Mouse (Mus musculus) limb, embryonic 14.5 days (tissue): ENCODE data around the gene Zscan2. TPM values are rescaled to one million over a fixed set of nuclear protein-coding genes. Genes with fewer than 3 reads are reported as not detected.

Experiments
- ATAC-seq: fragments of 200-750 bp; cut with Nextera tagmentation; 2 replicates; pipeline ENCODE4 v1.8.0; 2017; ENCODE audit warnings: low read depth, moderate number of reproducible peaks, moderate TSS enrichment; ENCODE audit not compliant: low FRiP score
- DNase-seq: peaks from one replicate; pipeline ENCODE4 v3.0.0-alpha.2; 2015; ENCODE audit warnings: low spot score
- H3K27ac ChIP-seq: fragments of 300-500 bp; sonication (generic); replicated peaks from 2 replicates; pipeline ENCODE4 v1.5.1; 2014; ENCODE audit warnings: low read depth, mild to moderate bottlenecking, low read length, moderate library complexity, mixed read lengths
- H3K27me3 ChIP-seq: fragments of 300-500 bp; sonication (generic); 2 replicates; pipeline ENCODE4 v1.6.1; 2014; ENCODE audit warnings: low read length, mixed read lengths; ENCODE audit not compliant: control insufficient read depth, insufficient read depth
- H3K36me3 ChIP-seq: fragments of 300-500 bp; sonication (generic); 2 replicates; pipeline ENCODE4 v1.6.1; 2014; ENCODE audit warnings: mild to moderate bottlenecking, low read length, moderate library complexity, mixed read lengths; ENCODE audit not compliant: control insufficient read depth, insufficient read depth
- H3K4me1 ChIP-seq: fragments of 300-500 bp; sonication (generic); 2 replicates; pipeline ENCODE4 v1.6.1; 2014; ENCODE audit warnings: antibody characterized with exemption, low read length, mixed read lengths; ENCODE audit not compliant: control insufficient read depth, insufficient read depth
- H3K4me2 ChIP-seq: fragments of 300-500 bp; sonication (generic); replicated peaks from 2 replicates; pipeline ENCODE4 v1.6.1; 2014; ENCODE audit warnings: low read depth, mild to moderate bottlenecking, low read length, moderate library complexity; ENCODE audit not compliant: severe bottlenecking
- H3K4me3 ChIP-seq: fragments of 300-500 bp; sonication (generic); replicated peaks from 2 replicates; pipeline ENCODE4 v1.5.1; 2014; ENCODE audit warnings: low read length
- H3K9ac ChIP-seq: fragments of 300-500 bp; sonication (generic); 2 replicates; pipeline ENCODE4 v1.6.1; 2014; ENCODE audit warnings: mild to moderate bottlenecking, low read depth, low read length, moderate library complexity; ENCODE audit not compliant: severe bottlenecking
- H3K9me3 ChIP-seq: fragments of 300-500 bp; sonication (generic); 2 replicates; pipeline ENCODE4 v1.6.1; 2016; ENCODE audit warnings: low read length; ENCODE audit not compliant: control insufficient read depth
- POLR2A ChIP-seq: fragments of 200-500 bp; IDR thresholded peaks from 2 replicates; pipeline ENCODE4 v1.8.0; 2012; ENCODE audit warnings: inconsistent platforms, mild to moderate bottlenecking, moderate library complexity, borderline replicate concordance; ENCODE audit not compliant: insufficient read depth, insufficient read length; ENCODE audit errors: extremely low read depth
- WGBS: fragments of 180-500 bp; shearing (Covaris S2); extraction: QIAGEN DNeasy Blood & Tissue Kit; methylation state at CpG from one replicate; pipeline ENCODE4 v1.1.7; 2014; 5-methylcytosine and 5-hydroxymethylcytosine counted together
- polyA plus RNA-seq, 2 experiments: library from polyadenylated mRNA; depleted of rRNA in 1 of 2; stranded (reverse) in 1 of 2; unstranded in 1 of 2; fragments of >200 nt; fragmentation: Nextera tagmentation in 1 of 2; extraction: Ambion mirVana in 1 of 2; gene quantifications; 2 replicates each; pipeline versions ENCODE4 v1.2.1 to v1.2.3; 2012 to 2014

Gene Zscan2
- polyA plus RNA-seq, 2 experiments: 2.7 to 19.8 TPM

DNA sequence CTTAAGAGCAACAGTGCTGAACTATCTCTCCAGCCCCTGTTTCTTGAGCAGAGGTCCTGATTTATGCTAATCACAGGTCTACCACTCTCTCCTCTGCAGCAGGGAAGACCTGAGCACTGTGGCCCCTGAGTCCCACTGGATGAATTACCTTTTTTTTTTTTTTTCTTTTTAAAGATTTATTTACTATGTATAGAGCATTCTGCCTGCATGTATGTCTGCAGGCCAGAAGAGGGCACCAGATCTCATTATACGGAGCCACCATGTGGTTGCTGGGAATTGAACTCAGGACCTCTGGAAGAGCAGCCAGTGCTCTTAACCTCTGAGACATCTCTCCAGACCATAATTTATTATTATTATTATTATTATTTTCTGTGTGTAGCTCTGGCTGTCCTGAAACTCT, 24.9 kb downstream of the Zscan2 start:
- Histone ChIP-seq H3K9ac (no peak overlapping the region), H3K4me3 (no peak overlapping the region), H3K4me2 (no peak overlapping the region), H3K9me3 (no peaks in the 10 kb centered on the region), H3K36me3 (peaks cover 6% of the 10 kb centered on the region; the same call in 1 of the 2 replicates), H3K27me3 (no peaks in the 10 kb centered on the region), H3K27ac (no peak overlapping the region), H3K4me1 (peaks cover 16% of the 10 kb centered on the region)
- 19% methylated on average over 1 of the region's 1 CpGs for WGBS
- TF ChIP-seq POLR2A: no peak
- ATAC-seq (no peak), DNase-seq (no peak)

DNA sequence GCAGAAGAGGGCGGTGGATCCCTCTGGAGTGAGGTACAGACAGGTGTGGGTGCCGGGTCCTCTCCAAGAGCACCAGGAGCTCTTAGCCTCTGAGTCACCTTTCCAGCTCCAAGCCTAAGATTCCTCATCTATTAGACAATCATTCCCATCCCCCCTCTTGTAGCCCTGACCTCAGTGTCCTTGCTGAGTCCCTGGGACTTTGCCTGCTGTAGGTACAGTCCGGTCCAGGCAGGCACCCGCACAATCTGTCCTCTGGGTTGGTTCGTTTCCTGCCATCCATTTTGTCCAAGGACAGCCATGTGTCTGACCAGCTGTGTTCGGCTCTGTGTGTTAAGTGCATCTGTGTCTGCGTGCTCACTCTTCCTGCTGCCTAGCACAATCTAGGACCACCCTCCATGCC, 27.9 kb downstream of the Zscan2 start:
- Histone ChIP-seq H3K4me1 (peaks cover 12% of the 10 kb centered on the region), H3K27me3 (no peaks in the 10 kb centered on the region), H3K4me3 (no peak overlapping the region), H3K9ac (no peak overlapping the region), H3K27ac (peak overlapping the region; percentile 87), H3K4me2 (no peak overlapping the region), H3K9me3 (no peaks in the 10 kb centered on the region), H3K36me3 (peaks cover 34% of the 10 kb centered on the region)
- ATAC-seq: no peak
- DNase-seq: no peak
- WGBS: 72% methylated on average over 7 of the region's 7 CpGs
- TF ChIP-seq POLR2A: no peak

DNA sequence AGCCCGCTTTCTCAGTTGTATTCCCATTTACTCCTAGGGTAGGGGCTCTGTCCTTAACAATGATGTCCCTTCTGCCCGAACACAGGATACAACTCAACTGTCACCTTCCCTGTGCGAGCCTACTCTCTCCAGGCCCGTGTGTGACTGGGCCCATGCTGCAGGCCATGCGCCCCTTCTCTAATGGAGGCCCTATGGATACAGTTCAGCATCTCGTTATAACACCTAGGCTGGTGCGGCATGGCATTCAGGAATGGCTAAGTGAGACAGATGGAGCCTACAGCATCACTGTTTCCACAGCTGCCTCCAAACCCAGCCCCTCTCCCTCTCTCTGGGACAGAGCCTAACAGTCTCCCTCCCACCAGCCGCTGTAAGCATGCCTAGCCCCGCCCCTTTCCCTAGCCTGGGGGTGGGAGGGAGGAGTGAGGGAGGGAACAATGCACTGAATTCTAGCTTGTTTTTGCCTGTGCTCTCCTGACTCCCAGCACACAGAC, 28.3 kb downstream of the Zscan2 start:
- no peak overlapping the region for H3K4me2 ChIP-seq
- 36% methylated on average over 9 of the region's 9 CpGs for WGBS
- peaks cover 38% of the 10 kb centered on the region for H3K36me3 ChIP-seq
- H3K9me3 ChIP-seq: no peaks in the 10 kb centered on the region
- DNase-seq (peak; percentile 90), ATAC-seq (peak; percentile 91)
- no peak for TF ChIP-seq POLR2A
- H3K4me3 ChIP-seq: no peak overlapping the region
- H3K27ac ChIP-seq: peak overlapping the region; percentile 87
- 0 out of 2 replicates have a peak overlapping the region, but pooled peaks have one; percentile 29 for H3K9ac ChIP-seq
- H3K27me3 ChIP-seq: no peaks in the 10 kb centered on the region
- H3K4me1 ChIP-seq: peaks cover 12% of the 10 kb centered on the region

DNA sequence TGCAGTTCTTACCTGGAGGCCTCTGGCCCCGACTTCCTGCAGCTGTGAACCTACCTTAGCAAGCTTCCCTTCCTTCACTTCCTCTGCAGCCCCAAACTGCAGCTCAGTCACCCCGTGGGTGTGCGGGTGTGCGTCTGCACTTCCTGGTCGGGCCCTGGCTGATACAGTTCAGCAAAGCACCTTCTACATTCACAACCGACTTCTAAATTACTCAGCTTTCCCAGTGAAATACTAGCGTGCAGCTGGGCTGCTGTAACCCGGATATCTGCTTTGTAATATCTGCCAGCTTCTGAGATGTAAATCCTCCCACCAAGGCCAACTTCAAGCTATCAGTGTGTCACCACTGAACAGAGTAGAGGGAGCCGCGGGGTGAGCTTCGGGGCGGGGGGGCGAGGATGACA, 29.1 kb downstream of the Zscan2 start:
- H3K36me3 ChIP-seq: peaks cover 42% of the 10 kb centered on the region
- no peak for ATAC-seq
- H3K4me3 ChIP-seq: no peak overlapping the region
- H3K9me3 ChIP-seq: no peaks in the 10 kb centered on the region
- peak overlapping the region; percentile 29; the same call in 1 of the 2 replicates for H3K9ac ChIP-seq
- 77% methylated on average over 13 of the region's 13 CpGs for WGBS
- TF ChIP-seq POLR2A: no peak
- no peak for DNase-seq
- H3K4me2 ChIP-seq: no peak overlapping the region
- peaks cover 12% of the 10 kb centered on the region for H3K4me1 ChIP-seq
- no peaks in the 10 kb centered on the region for H3K27me3 ChIP-seq
- H3K27ac ChIP-seq: peak overlapping the region; percentile 75

DNA sequence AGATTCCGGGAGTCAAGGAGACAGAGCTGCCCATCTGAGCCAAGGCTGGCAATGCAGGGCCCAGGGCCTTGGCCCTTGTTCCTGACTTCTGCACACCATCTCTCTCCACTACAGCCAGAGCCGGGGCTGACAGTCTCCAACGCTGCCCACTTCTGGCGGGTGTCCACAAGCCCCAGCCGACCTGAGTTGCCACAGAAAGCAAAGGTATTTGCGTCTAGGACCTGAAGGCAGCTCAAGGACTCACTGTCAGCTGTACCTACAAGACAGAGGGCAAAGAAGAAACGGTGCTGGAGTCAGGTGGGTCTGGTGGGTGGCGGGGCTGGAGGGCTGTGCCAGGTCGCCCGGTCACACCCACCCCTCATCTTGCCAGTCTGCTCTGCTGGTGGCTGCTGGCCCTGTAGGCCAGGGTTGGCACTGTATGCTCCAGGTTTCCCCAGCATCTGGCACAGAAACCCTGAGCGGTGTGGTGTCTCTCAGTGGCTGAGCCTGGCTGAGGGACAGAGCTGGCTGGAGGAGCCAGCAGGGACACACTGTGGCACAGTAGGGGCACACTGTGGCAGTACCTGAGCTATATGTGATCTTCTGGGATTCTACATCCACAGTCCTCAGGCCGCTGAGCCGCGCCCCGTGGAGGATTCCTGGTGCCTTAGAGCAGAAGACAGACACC, 32.5 kb downstream of the Zscan2 start:
- Histone ChIP-seq H3K36me3 (peaks cover 67% of the 10 kb centered on the region), H3K27ac (no peak overlapping the region), H3K4me3 (no peak overlapping the region), H3K9me3 (no peaks in the 10 kb centered on the region), H3K9ac (no peak overlapping the region), H3K27me3 (no peaks in the 10 kb centered on the region), H3K4me2 (no peak overlapping the region), H3K4me1 (peaks cover 12% of the 10 kb centered on the region)
- DNase-seq (no peak), ATAC-seq (no peak)
- no peak for TF ChIP-seq POLR2A
- 94% methylated on average over 15 of the region's 15 CpGs for WGBS

DNA sequence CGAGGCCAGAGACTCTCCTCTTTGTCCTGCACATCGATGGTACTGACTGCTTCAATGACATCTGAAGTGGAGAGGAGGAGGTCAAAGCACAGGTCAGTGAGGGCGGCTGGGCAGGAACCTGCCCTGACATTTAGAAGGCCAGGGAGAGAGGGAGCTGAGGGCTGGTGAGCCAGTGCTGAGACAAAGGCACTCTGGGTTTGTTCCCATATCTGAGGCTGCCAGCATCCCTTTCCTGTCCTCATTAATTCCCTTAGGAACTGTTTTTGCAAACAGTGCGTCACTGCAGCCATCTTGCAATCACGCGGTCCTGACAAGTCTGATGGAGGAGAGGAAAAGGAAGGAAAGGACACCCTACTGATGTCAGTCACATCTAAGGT, 33.0 kb downstream of the Zscan2 start:
- no peaks in the 10 kb centered on the region for H3K27me3 ChIP-seq
- no peak for TF ChIP-seq POLR2A
- 84% methylated on average over 6 of the region's 6 CpGs for WGBS
- H3K27ac ChIP-seq: no peak overlapping the region
- H3K4me2 ChIP-seq: no peak overlapping the region
- H3K4me1 ChIP-seq: peaks cover 10% of the 10 kb centered on the region
- no peak for ATAC-seq
- DNase-seq: no peak
- H3K9me3 ChIP-seq: no peaks in the 10 kb centered on the region
- peaks cover 67% of the 10 kb centered on the region for H3K36me3 ChIP-seq
- no peak overlapping the region for H3K4me3 ChIP-seq
- H3K9ac ChIP-seq: no peak overlapping the region
